ENCODE assay signal across 24 mouse cellular contexts in the genomic region with DNA sequence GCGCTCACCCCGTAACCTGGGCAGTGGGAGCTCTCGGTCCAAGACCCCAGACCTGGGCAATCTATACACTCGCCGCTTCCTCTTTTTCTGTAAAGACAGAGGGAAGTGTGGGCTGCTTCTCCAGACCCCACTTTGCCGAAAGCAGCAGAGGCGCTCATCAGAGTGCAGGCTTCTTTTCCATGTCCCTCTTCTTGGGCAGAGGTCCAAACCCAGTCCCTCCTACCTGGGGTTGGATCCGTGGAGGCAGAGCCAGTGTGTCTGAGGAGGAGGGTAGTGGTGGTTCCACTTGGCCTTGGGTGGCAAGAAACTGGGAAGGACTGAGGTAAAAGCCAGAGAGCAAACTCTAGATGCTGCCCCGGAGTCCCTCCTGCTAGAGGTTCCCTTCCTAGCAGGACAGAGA. TPM values are rescaled to one million over a fixed set of nuclear protein-coding genes. Genes with fewer than 3 reads are reported as not detected.
DNase-seq lines count a peak whose midpoint lies in the region; ATAC-seq and TF ChIP-seq lines count a peak whose summit lies in the region.
"Had no signal": no experiment of that assay in that cellular context is flagged by ENCODE, and none has a peak within 500 bp of the region (broad histone marks: within the 10 kb centered on the region; RNA-seq: fewer than 3 reads in every experiment).

No protein-coding gene starts in this region.

- intact Hi-C loops in heart, postnatal 14 days (cut with DNase I): no loop called here
- intact Hi-C loops in heart, postnatal 10 days (cut with DNase I): no loop called here

- H3K4me1 ChIP-seq in heart, embryonic 12.5 days (replicated peaks): peaks cover 63% of the 10 kb centered on the region
- H3K4me1 ChIP-seq in E14TG2a.4 (replicated peaks; ENCODE audit: low read depth, low read length): peaks cover 98% of the 10 kb centered on the region

- H3K27ac ChIP-seq in heart, embryonic 12.5 days (ENCODE audit: poor library complexity, severe bottlenecking): no peak overlapping the region
- H3K27ac ChIP-seq: embryonic facial prominence, embryonic 10.5 days; intestine, embryonic 15.5 days; kidney, embryonic 15.5 days had no signal

- H3K4me3 ChIP-seq in heart, embryonic 12.5 days: no peak overlapping the region
- H3K4me3 ChIP-seq in E14TG2a.4 (replicated peaks; ENCODE audit: low read length): peak overlapping the region; percentile 63
- H3K4me3 ChIP-seq: forebrain, embryonic 15.5 days; hindbrain, embryonic 13.5 days; intestine, embryonic 15.5 days; kidney, embryonic 15.5 days had no signal

- no peaks in the 10 kb centered on the region for H3K9me3 ChIP-seq in heart, embryonic 12.5 days (replicated peaks)
- no peaks in the 10 kb centered on the region for H3K9me3 ChIP-seq in E14TG2a.4 (ENCODE audit: low read length)
- H3K9me3 ChIP-seq: embryonic facial prominence, embryonic 10.5 days; forebrain, embryonic 15.5 days; hindbrain, embryonic 13.5 days; intestine, embryonic 15.5 days; kidney, embryonic 15.5 days had no signal

- no peak overlapping the region for H3K9ac ChIP-seq in heart, embryonic 12.5 days
- H3K9ac ChIP-seq: forebrain, embryonic 15.5 days; intestine, embryonic 15.5 days; kidney, embryonic 15.5 days had no signal

- peak overlapping the region; percentile 16; the same call in 1 of the 2 replicates for H3K4me2 ChIP-seq in heart, embryonic 12.5 days
- H3K4me2 ChIP-seq: forebrain, embryonic 15.5 days; hindbrain, embryonic 13.5 days; intestine, embryonic 15.5 days; kidney, embryonic 15.5 days had no signal

- H3K36me3 ChIP-seq in heart, embryonic 12.5 days: peaks cover 11% of the 10 kb centered on the region; the same call in 1 of the 2 replicates
- H3K36me3 ChIP-seq in E14TG2a.4 (ENCODE audit: insufficient read depth, low read length): 0 out of 2 replicates have a peak, but pooled peaks cover 5% of the 10 kb centered on the region
- H3K36me3 ChIP-seq: intestine, embryonic 15.5 days had no signal

- ATAC-seq in heart, embryonic 12.5 days (ENCODE audit: insufficient number of reproducible peaks, low FRiP score): no peak
- ATAC-seq: CD4-positive, CD25-positive, alpha-beta regulatory T cell, adult 4 months; forebrain, embryonic 15.5 days; intestine, embryonic 15.5 days had no signal

- H3K27me3 ChIP-seq in heart, embryonic 12.5 days (replicated peaks): peaks cover 36% of the 10 kb centered on the region
- peaks cover 76% of the 10 kb centered on the region for H3K27me3 ChIP-seq in E14TG2a.4 (ENCODE audit: insufficient read depth, low read length)
- H3K27me3 ChIP-seq: intestine, embryonic 15.5 days had no signal

- 60% methylated on average over 9 of the region's 9 CpGs for WGBS in heart, embryonic 12.5 days

- DNase-seq in cerebellum, adult 11-12 months: peak; percentile 40
- DNase-seq in cerebellum, postnatal 4 days (ENCODE audit: low spot score in 2 of 2): no peak
- peak; percentile 94 for DNase-seq in heart, adult 11 months
- DNase-seq in heart, postnatal 14 days: no peak
- DNase-seq in heart, postnatal 10 days: no peak
- no peak for DNase-seq in lung, postnatal 14 days
- DNase-seq: adrenal gland, adult 2 months; adrenal gland, postnatal 36 days; B cell, adult 2 months; cerebellum, adult 9-10 months; cerebellum, postnatal 36 days; gastrocnemius, postnatal 10 days; heart, postnatal 36 days; kidney, adult 2 months had no signal

- TF ChIP-seq CTCF in E14TG2a.4 (conservative IDR thresholded peaks at IDR 0.05; ENCODE audit: low read length): no peak

RNA-seq across cellular contexts. Expression of a gene that starts 1.7 kb away (rescaled TPM):
- 10 to 100 TPM; 47.7 to 50.1 TPM for total RNA-seq in heart, postnatal 14 days (2021)
- 13.8 and 14.4 TPM in 2 replicates for polyA plus RNA-seq in heart, embryonic 12.5 days (2016; fragmentation: Nextera tagmentation; extraction: Ambion mirVana)
- 10 to 100 TPM; 55.8 to 56.1 TPM for total RNA-seq in heart, postnatal 10 days (2021)

RNA-seq across cellular contexts. Expression of a gene that starts 23.7 kb away (rescaled TPM):
- total RNA-seq in heart, postnatal 14 days (2021): 10 to 100 TPM; 14.9 to 16.3 TPM
- polyA plus RNA-seq in heart, embryonic 12.5 days (2016; fragmentation: Nextera tagmentation; extraction: Ambion mirVana): 23.1 and 23.3 TPM in 2 replicates
- 10 to 100 TPM; 14.8 to 16.8 TPM for total RNA-seq in heart, postnatal 10 days (2021)

RNA-seq across cellular contexts. Expression of a gene that starts 45.6 kb away (rescaled TPM):
- 1 to 10 TPM in 1 of 2 experiments, under 1 TPM in 1; 0.53 to 1.0 TPM for total RNA-seq in heart, postnatal 14 days (2021)
- 1.7 and 1.9 TPM in 2 replicates for polyA plus RNA-seq in heart, embryonic 12.5 days (2016; fragmentation: Nextera tagmentation; extraction: Ambion mirVana)
- 1 to 10 TPM in 1 of 2 experiments, under 1 TPM in 1; 0.60 to 2.1 TPM for total RNA-seq in heart, postnatal 10 days (2021)
- total RNA-seq: heart, postnatal 36 days had no signal
- polyA plus RNA-seq: CD4-positive, CD25-positive, alpha-beta regulatory T cell, adult 4 months had no signal

RNA-seq across cellular contexts. Expression of a gene that starts 59.6 kb away (rescaled TPM):
- under 1 TPM; 0.68 to 0.86 TPM for total RNA-seq in heart, postnatal 14 days (2021)
- 0.13 TPM in 1 of 2 replicates, not detected in the other for polyA plus RNA-seq in heart, embryonic 12.5 days (2016; fragmentation: Nextera tagmentation; extraction: Ambion mirVana)
- total RNA-seq in heart, postnatal 10 days (2021): 1 to 10 TPM in 1 of 2 experiments, under 1 TPM in 1; 0.77 to 1.2 TPM
- polyA plus RNA-seq: CD4-positive, CD25-positive, alpha-beta regulatory T cell, adult 4 months had no signal

RNA-seq across cellular contexts. Expression of a gene that starts 59.7 kb away (rescaled TPM):
- not detected for total RNA-seq in heart, postnatal 14 days (2021)
- polyA plus RNA-seq in heart, embryonic 12.5 days (2016; fragmentation: Nextera tagmentation; extraction: Ambion mirVana): not detected in 2 replicates
- total RNA-seq in heart, postnatal 10 days (2021): under 1 TPM in 1 of 2 experiments, not detected in 1; 0.12 TPM
- total RNA-seq: adrenal gland, adult 2 months; adrenal gland, postnatal 36 days had no signal
- polyA plus RNA-seq: CD4-positive, CD25-positive, alpha-beta regulatory T cell, adult 4 months; embryonic facial prominence, embryonic 14.5 days; heart, embryonic 14.5 days; hindbrain, embryonic 13.5 days; intestine, embryonic 15.5 days; kidney, embryonic 15.5 days had no signal

Comparison
In these comparisons a context has a peak if more than half of its experiments do, and no peak if none do; other contexts are left out.
1. DNase-seq: peak in cerebellum, adult 11-12 months (single experiment) and heart, adult 11 months (single experiment); none in cerebellum, postnatal 4 days (0 of 2), heart, postnatal 14 days (0 of 2), heart, postnatal 10 days (0 of 2) and lung, postnatal 14 days (single experiment).